Mouse (Mus musculus) stomach, embryonic 14.5 days (tissue): ENCODE data around the gene Gm49354. TPM values are rescaled to one million over a fixed set of nuclear protein-coding genes. Genes with fewer than 3 reads are reported as not detected.
"Not testable (repeated sequence)": the region's sequence is repeated elsewhere in the genome, so short reads cannot be mapped to it uniquely, and the experiment has no call there.

ENCODE experiments used
- ATAC-seq: fragments of 200-750 bp; cut with Nextera tagmentation; 2 replicates; pipeline ENCODE4 v1.8.0; 2017; ENCODE audit warnings: low read depth, moderate TSS enrichment; ENCODE audit not compliant: insufficient number of reproducible peaks, insufficient read depth, low FRiP score
- H3K27ac ChIP-seq: fragments of 300-500 bp; sonication (generic); 2 replicates; pipeline ENCODE4 v1.5.1; 2014; ENCODE audit warnings: mild to moderate bottlenecking, low read length, moderate library complexity, mixed read lengths
- H3K27me3 ChIP-seq: fragments of 300-500 bp; sonication (generic); 2 replicates; pipeline ENCODE4 v1.6.1; 2014; ENCODE audit warnings: low read length, control low read depth, mixed read lengths; ENCODE audit not compliant: control insufficient read depth, insufficient read depth
- H3K36me3 ChIP-seq: fragments of 300-500 bp; sonication (generic); 2 replicates; pipeline ENCODE4 v1.6.1; 2014; ENCODE audit warnings: mild to moderate bottlenecking, control low read depth, low read length, moderate library complexity, mixed read lengths; ENCODE audit not compliant: control insufficient read depth, insufficient read depth
- H3K4me1 ChIP-seq: fragments of 300-500 bp; sonication (generic); 2 replicates; pipeline ENCODE4 v1.6.1; 2014; ENCODE audit warnings: low read length, control low read depth, mixed read lengths; ENCODE audit not compliant: control insufficient read depth, insufficient read depth
- H3K4me2 ChIP-seq: fragments of 300-500 bp; sonication (generic); replicated peaks from 2 replicates; pipeline ENCODE4 v1.6.1; 2014; ENCODE audit warnings: low read depth, low read length, control low read depth
- H3K4me3 ChIP-seq: fragments of 300-500 bp; sonication (generic); 2 replicates; pipeline ENCODE4 v1.5.1; 2014; ENCODE audit warnings: low read depth, low read length, control low read depth
- H3K9ac ChIP-seq: fragments of 300-500 bp; sonication (generic); replicated peaks from 2 replicates; pipeline ENCODE4 v1.6.1; 2014; ENCODE audit warnings: low read depth, mild to moderate bottlenecking, control low read depth, low read length, moderate library complexity, mixed read lengths
- H3K9me3 ChIP-seq: fragments of 300-500 bp; sonication (generic); 2 replicates; pipeline ENCODE4 v1.6.1; 2016; ENCODE audit warnings: low read depth, low read length, control low read depth; ENCODE audit not compliant: control insufficient read depth
- WGBS: fragments of 180-500 bp; shearing (Covaris S2); extraction: QIAGEN DNeasy Blood & Tissue Kit; methylation state at CpG from one replicate; pipeline ENCODE4 v1.1.7; 2014; 5-methylcytosine and 5-hydroxymethylcytosine counted together
- polyA plus RNA-seq: library from polyadenylated mRNA; unstranded; fragments of >200 nt; fragmentation: Nextera tagmentation; extraction: Ambion mirVana; gene quantifications from 2 replicates; pipeline ENCODE4 v1.2.1, GENCODE M21; 2014

Gene Gm49354
- polyA plus RNA-seq, 1 experiment from 2014 or later: not detected

DNA sequence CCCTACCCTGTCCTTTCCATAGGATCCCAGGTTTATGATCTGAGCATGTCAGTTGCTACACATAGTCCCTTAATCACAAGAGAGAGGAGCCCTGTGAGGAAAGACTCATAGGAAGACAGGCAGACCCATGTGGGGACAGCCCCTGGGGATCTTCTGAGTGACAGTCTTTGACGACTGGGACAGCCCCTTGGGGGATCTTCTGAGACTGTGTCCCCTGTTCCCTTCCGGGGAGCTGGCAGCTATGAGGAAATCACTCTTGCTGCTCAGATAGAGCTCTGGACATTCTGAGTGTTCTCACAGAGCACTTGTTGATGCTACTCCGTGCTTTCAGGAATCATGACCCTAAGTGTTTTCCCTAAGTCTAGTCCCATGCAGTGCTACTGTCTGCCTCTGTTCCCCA, 68.3 kb downstream of the Gm49354 start:
- ATAC-seq: no peak
- H3K4me2 ChIP-seq: no peak overlapping the region
- H3K27ac ChIP-seq: no peak overlapping the region
- H3K9ac ChIP-seq: no peak overlapping the region
- 62% methylated on average over 3 of the region's 3 CpGs for WGBS
- H3K4me1 ChIP-seq: no peaks in the 10 kb centered on the region
- H3K27me3 ChIP-seq: no peaks in the 10 kb centered on the region
- no peak overlapping the region for H3K4me3 ChIP-seq
- no peaks in the 10 kb centered on the region for H3K36me3 ChIP-seq
- no peaks in the 10 kb centered on the region for H3K9me3 ChIP-seq

DNA sequence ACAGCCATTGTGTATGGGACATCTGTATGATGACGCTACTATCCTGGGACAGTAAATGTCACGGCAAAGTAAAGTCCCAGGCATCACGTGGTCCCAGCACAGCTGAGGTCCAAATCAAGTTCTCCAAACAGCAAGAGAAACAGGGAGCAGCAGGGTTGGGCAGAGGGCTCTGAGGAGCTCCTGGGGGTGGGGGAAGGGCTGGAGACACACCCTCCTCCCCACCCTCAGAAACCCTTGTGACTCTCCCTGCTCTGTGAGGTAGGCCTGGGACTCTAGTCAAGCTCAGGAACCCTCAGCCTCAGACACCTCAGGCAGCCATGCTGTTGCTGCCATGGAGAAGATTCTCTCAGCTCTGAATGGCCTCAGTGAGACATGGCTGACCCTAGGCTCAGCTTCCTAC, 70.1 kb downstream of the Gm49354 start, which contains the start of gene Spata31d1b:
Gene Spata31d1b, plus strand, starts transcription at position 301 of the 400 bp plus-strand sequence.
- not testable (repeated sequence) for H3K36me3 ChIP-seq, H3K9me3 ChIP-seq
- WGBS: 71% methylated on average over 3 of the region's 3 CpGs

DNA sequence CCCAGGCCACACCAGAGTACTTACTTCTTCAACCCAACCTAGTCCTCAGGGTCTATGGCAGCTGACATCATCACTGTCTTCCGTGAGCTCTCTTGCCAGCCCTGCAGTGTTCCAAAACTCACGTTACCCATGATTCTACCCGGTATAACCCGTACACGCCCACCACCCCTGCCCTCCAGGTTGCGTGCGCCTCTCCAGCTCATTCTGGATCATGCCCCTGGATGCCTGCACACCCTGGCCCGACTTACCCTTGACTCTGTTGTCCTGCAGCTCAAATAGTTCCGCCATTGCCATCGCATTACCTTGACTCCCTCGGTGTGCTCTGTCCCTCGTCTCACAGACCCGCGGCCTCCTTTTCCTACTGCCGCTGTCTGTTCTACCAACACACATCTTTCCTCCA, 71.8 kb downstream of the Gm49354 start, which contains the start of gene Spata31d1a:
Gene Spata31d1a, minus strand, starts transcription at position 101 of the 400 bp plus-strand sequence.
- Histone ChIP-seq H3K27me3 (no peaks in the 10 kb centered on the region), H3K4me2 (no peak within 1 kb of the TSS), H3K4me1 (no peaks in the 10 kb centered on the region), H3K9me3 (no peaks in the 10 kb centered on the region), H3K36me3 (no peaks in the 10 kb centered on the region), H3K27ac (no peak within 1 kb of the TSS), H3K4me3 (no peak within 1 kb of the TSS), H3K9ac (no peak within 1 kb of the TSS)
- 84% methylated on average over 15 of the region's 15 CpGs for WGBS
- ATAC-seq: no peak

More for the DNA sequence above, 70.1 kb downstream of the Gm49354 start, which contains the start of gene Spata31d1b:
- not testable (repeated sequence) for H3K27ac ChIP-seq, H3K9ac ChIP-seq, H3K4me2 ChIP-seq, H3K4me3 ChIP-seq, H3K27me3 ChIP-seq, ATAC-seq, H3K4me1 ChIP-seq

Other genes with a start within 250 kb of the Gm49354 start
- gene Agtpbp1, start 197.0 kb downstream of the Gm49354 start, polyA plus RNA-seq: 27.6 and 28.8 TPM in 2 replicates
- gene Naa35, start 197.0 kb downstream of the Gm49354 start, polyA plus RNA-seq: 82.4 and 99.1 TPM in 2 replicates
- 95.7 TPM in 2 replicates for gene Golm1, start 106.4 kb downstream of the Gm49354 start, polyA plus RNA-seq
- not detected in 2 replicates for gene 4921517D22Rik, start 88.1 kb downstream of the Gm49354 start, polyA plus RNA-seq
- 0.04 TPM in 1 of 2 replicates, not detected in the other for gene Spata31d1a, start 71.9 kb downstream of the Gm49354 start, polyA plus RNA-seq
- gene Spata31d1b, start 70.0 kb downstream of the Gm49354 start, polyA plus RNA-seq: not detected in 2 replicates
- not detected in 2 replicates for gene Spata31d1d, start 50.5 kb downstream of the Gm49354 start, polyA plus RNA-seq
- not detected in 2 replicates for gene 1700014D04Rik, start 35.5 kb downstream of the Gm49354 start, polyA plus RNA-seq
- 120 and 121 TPM in 2 replicates for gene Isca1, start 12.4 kb downstream of the Gm49354 start, polyA plus RNA-seq
- 49.4 and 50.0 TPM in 2 replicates for gene Tut7, start 40.9 kb upstream of the Gm49354 start, polyA plus RNA-seq